Mouse (Mus musculus) MEL (cell line): ENCODE measurements around the gene Cstl1.

Experiments used
- CTCF ChIP-seq, 3 experiments: IDR thresholded peaks in 2 of 3; conservative IDR thresholded peaks in 1 of 3; 2 replicates each; pipeline ENCODE4 v1.5.1; 2011 to 2012; ENCODE audit warnings: low read length in 3 of 3, low read depth in 2 of 3, mild to moderate bottlenecking in 2 of 3, improper control_type of control experiment in 1 of 3, inconsistent platforms in 1 of 3, mixed read lengths in 1 of 3, moderate library complexity in 1 of 3; ENCODE audit not compliant: control insufficient read depth in 1 of 3, insufficient read depth in 1 of 3, poor library complexity in 1 of 3, severe bottlenecking in 1 of 3
- EP300 ChIP-seq, 2 experiments: IDR thresholded peaks; 2 replicates each; pipeline ENCODE4 v1.6.1; 2011; ENCODE audit warnings: improper control_type of control experiment in 2 of 2, low read length in 2 of 2, low read depth in 1 of 2, mild to moderate bottlenecking in 1 of 2
- ETS1 ChIP-seq: IDR thresholded peaks from 2 replicates; pipeline ENCODE4 v1.6.1; 2012; ENCODE audit warnings: low read depth, mild to moderate bottlenecking, inconsistent platforms, low read length, improper control_type of control experiment, moderate library complexity
- MAX ChIP-seq: IDR thresholded peaks from 2 replicates; pipeline ENCODE4 v1.6.1; 2011; ENCODE audit warnings: low read length, improper control_type of control experiment
- MEF2A ChIP-seq: IDR thresholded peaks from 2 replicates; pipeline ENCODE4 v1.6.1; 2014; ENCODE audit warnings: low read depth, mild to moderate bottlenecking, inconsistent platforms, low read length, improper control_type of control experiment; ENCODE audit not compliant: poor library complexity, insufficient replicate concordance, severe bottlenecking; ENCODE audit errors: extremely low read depth
- POLR2A ChIP-seq, 2 experiments: IDR thresholded peaks; 2 replicates each; pipeline ENCODE4 v1.6.1; 2011 to 2012; ENCODE audit warnings: low read length in 2 of 2, mild to moderate bottlenecking in 2 of 2, control low read depth in 1 of 2, improper control_type of control experiment in 1 of 2, low read depth in 1 of 2, moderate library complexity in 1 of 2; ENCODE audit not compliant: control insufficient read depth in 1 of 2, insufficient read depth in 1 of 2, poor library complexity in 1 of 2
- POLR2AphosphoS2 ChIP-seq: IDR thresholded peaks from 2 replicates; pipeline ENCODE4 v1.6.1; 2011; ENCODE audit warnings: low read length, improper control_type of control experiment
- RAD21 ChIP-seq: IDR thresholded peaks from 2 replicates; pipeline ENCODE4 v1.6.1; 2011; ENCODE audit warnings: mild to moderate bottlenecking, low read depth, low read length, improper control_type of control experiment
- RCOR1 ChIP-seq: IDR thresholded peaks from 2 replicates; pipeline ENCODE4 v1.6.1; 2012; ENCODE audit warnings: low read depth, mild to moderate bottlenecking, inconsistent platforms, low read length, improper control_type of control experiment
- TAL1 ChIP-seq: IDR thresholded peaks from 2 replicates; pipeline ENCODE4 v1.6.1; 2012; ENCODE audit warnings: mild to moderate bottlenecking, inconsistent platforms, low read length, moderate library complexity, mixed read lengths
- TBP ChIP-seq: IDR thresholded peaks from 2 replicates; pipeline ENCODE4 v1.8.0; 2011; ENCODE audit warnings: low read depth, low read length, improper control_type of control experiment
- USF2 ChIP-seq, 2 experiments: IDR thresholded peaks; 2 replicates each; pipeline ENCODE4 v1.6.1; 2011 to 2012; ENCODE audit warnings: improper control_type of control experiment in 2 of 2, low read length in 2 of 2, borderline replicate concordance in 1 of 2, inconsistent platforms in 1 of 2, low read depth in 1 of 2, mild to moderate bottlenecking in 1 of 2; ENCODE audit not compliant: insufficient read depth in 1 of 2

DNA sequence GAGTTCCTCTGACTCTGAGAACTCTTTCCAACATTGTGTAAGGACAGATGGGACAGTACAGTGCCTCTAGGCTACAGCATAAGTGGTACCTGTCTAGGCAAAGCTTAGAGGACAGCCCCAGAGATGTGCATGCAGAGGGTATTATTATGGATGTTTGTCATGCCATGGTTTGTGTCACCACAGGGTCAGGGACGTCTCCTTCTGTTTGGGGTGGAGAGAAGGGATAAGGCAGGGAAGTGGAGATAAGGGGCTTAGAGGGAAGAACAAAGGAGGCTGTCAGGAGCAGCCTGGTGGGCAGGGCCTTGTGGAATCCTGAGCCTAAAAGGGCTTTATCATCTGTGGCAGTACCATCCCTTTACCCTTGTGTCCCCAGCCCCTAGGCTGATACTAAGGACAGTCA, 31.6 kb downstream of the Cstl1 start, which contains the start of gene 8030411F24Rik:
- TF ChIP-seq TAL1: no peak
- TF ChIP-seq MAX: no peak
- TF ChIP-seq CTCF (IDR thresholded peaks at IDR 0.05 in 2 of 3, conservative IDR thresholded peaks at IDR 0.05 in 1 of 3; ENCODE audit: control insufficient read depth in 1 of 3, insufficient read depth in 1 of 3, low read depth in 2 of 3, low read length in 3 of 3, poor library complexity in 1 of 3, severe bottlenecking in 1 of 3): no peak
- no peak for TF ChIP-seq POLR2A (IDR thresholded peaks at IDR 0.05; ENCODE audit: control insufficient read depth in 1 of 2, insufficient read depth in 1 of 2, low read depth in 1 of 2, low read length in 2 of 2, poor library complexity in 1 of 2)
- no peak for TF ChIP-seq EP300 (IDR thresholded peaks at IDR 0.05; ENCODE audit: low read depth in 1 of 2, low read length in 2 of 2)
- TF ChIP-seq MEF2A: no peak
- no peak for TF ChIP-seq RCOR1
- no peak for TF ChIP-seq USF2 (IDR thresholded peaks at IDR 0.05; ENCODE audit: borderline replicate concordance in 1 of 2, insufficient read depth in 1 of 2, low read depth in 1 of 2, low read length in 2 of 2)
- TF ChIP-seq ETS1: no peak
- no peak for TF ChIP-seq RAD21
- no peak for TF ChIP-seq TBP
- no peak for TF ChIP-seq POLR2AphosphoS2
